Mouse (Mus musculus): ENCODE measurements at regions not wholly inside any gene's neighbourhood (a gene's known extent, or its start where the extent isn't known, plus 50 kb on each side); places are given as distances from the start of the nearest gene placed in this dataset.
A peak's percentile ranks its signal among the peaks of the same experiment; 100 is the strongest.
"Not testable (repeated sequence)": the region's sequence is repeated elsewhere in the genome, so short reads cannot be mapped to it uniquely, and the experiment has no call there.

DNA sequence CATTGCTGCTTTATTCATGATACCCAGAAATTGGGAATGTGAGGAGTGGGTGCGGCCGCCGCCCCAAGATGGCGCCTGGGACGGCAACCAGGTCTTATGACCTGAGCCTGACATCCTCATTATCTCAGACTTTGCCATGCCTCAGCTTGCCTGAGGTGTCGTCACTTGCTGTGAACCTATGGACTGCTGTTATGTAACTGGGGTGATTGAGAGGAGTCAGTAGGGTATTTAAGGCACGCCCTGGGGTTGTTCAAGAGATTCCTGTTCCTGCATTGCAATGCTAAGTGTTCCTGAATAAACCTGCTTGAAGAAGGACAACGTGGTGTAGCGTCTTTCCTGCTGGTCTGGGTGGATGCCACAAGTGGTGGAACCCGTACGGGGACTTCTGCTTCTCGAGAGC, 211.4 kb upstream of the Pou3f2 start:
- DNase-seq (ENCODE audit: extremely low spot score, low spot score) = no peak

DNA sequence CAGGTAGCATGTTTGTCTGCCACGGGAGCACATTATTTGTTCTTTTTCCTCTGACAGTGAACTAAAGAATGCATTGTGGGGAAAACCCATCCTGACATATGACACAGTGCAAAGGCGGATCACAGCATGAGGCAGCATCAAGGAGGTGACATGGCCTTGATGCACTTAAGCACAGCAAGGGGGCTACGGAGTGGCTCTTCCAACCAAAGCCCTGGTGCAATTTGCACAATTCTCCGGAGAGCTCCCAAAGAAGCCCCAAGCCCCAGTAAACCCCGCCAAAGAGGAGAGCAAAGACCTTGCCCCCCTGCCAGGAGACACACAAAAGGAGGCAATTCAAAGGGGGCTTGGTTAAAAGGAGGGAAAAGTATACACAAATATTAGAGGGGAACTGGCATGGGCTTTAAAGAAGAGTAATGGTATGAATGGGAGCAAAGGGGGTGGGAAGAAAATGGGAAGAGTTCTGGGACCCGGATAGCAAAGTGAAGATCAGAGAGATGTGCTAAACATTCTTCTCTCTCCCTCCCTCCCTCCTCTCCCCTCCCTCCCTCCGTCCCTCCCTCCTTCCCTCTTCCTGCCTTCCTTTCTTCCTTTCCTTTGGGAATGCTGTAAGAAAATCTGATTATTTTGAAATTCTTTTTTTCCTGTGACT, 179.7 kb upstream of the Pou3f2 start:
- peak; percentile 36 for DNase-seq (ENCODE audit: extremely low spot score, low spot score)

DNA sequence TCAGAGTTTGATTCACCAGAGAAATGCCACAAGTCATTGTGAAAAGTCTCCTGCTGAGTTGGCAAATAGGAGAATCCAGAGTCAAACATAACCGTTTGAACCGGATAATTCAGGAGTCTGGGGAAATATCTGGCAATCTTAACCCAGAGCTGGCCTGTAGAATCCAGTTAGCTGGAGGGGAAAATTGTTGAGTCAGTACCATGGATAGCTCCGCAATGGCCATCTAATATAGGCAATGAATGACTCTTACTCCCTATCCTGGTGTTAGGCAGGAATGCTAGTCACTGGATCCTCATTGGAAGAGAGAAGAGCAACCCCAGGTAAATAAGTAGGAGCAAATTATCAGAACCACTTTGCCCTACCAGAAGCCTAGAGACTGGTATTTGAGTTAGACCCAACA, 157.4 kb upstream of the Pou3f2 start:
- DNase-seq (ENCODE audit: extremely low spot score, low spot score) = peak; percentile 26

DNA sequence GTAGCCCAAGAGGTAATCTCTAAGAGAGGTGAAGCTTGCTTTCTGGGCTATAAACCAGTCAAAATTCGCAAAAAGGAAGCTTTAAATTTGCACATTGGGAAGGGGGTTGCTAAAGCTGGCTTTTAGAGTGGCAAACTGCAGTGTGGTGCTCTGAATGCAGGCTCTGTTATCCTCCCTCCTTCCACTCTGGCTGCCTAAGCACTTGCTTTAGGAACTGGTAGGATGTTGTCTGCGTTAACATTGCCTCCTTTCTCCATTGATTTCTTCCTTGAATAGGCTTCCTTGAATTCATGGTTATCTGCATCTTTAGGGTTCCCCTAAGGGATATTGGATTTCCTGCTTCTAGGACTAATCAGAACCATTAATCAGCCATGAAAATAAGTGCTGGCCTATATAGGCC, 120.8 kb upstream of the Pou3f2 start:
- DNase-seq (ENCODE audit: extremely low spot score, low spot score) = no peak

DNA sequence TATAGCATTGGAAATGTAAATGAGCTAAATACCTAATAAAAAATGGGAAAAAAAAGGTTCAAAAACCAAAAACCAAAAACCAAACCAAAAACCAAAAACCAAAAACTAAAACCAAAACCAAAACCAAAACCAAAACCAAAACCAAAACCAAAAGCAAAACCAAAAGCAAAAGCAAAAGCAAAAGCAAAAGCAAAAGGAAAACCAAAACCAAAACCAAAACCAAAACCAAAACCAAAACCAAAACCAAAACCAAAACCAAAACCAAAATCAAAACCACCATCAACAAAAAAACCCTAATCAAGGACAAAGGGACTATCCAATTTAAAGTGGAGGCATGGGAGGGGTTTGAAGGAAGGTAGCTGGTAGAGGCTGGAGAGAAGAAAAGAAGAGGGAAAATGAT, 114.0 kb upstream of the Pou3f2 start:
- DNase-seq (ENCODE audit: extremely low spot score, low spot score) = not testable (repeated sequence)

DNA sequence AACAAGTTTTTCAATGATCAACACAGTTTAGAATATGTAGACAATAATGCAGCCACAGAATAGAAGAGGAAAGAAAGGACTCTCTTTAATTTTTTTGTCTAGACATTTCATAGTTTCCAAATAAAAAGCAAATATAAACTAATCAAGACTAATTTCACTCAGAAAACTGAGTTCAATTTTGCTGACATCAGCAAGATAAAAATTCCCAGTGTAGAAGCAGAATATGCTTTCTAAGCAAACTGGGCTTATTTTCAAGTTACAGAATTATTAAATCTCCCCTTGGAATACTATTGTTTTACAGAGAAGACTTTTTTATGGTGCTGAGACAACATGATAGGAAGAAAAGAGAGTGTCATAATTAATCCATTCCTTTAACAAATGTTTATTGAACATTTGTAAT, 99.0 kb upstream of the Pou3f2 start:
- DNase-seq (ENCODE audit: extremely low spot score, low spot score) = no peak

DNA sequence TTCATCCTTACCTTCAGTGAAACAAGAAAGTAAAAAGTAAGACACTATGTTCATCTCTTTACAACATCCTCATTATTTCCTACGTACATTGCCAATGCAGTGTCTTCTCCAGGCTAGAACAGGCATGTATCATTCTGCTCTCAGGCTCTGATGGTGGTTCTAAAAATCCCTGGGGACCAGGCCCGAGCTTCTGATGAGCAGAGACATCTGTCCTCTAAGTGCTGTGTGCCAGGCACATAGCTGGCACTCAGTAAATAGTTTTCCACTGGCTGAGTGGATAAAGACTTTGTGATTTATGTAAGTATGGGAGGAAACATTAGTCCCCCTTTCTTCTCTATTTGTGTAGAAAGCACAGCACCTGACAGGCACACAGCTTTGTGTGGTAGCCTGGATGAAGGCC, 77.8 kb upstream of the Pou3f2 start:
- DNase-seq (ENCODE audit: extremely low spot score, low spot score) = no peak

DNA sequence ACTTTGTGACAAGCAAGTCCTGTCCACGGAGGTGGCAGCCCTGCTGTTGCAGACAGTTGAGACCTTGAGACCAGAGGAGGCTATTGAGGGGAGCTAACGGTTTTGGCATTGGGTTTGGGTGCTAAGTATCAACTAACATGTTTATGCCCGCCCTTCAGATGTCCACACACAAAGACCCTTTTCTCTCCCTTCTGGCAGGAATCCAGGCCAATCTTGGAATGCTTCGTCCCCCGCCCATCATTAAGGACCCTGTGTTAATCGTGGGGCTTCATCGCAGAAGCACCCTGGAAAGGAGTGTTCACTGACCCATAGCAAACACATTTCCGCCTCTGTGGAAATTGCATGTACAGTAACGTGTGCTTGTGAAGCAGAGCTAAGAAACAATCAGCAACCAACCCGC, 76.4 kb upstream of the Pou3f2 start:
- no peak for DNase-seq (ENCODE audit: extremely low spot score, low spot score)

All from neural tube, embryonic 10.5 days (tissue).